Mouse (Mus musculus) heart, postnatal 0 days (tissue): Measurements from ENCODE around the gene Foxi1. TPM values are rescaled to one million over a fixed set of nuclear protein-coding genes. Genes with fewer than 3 reads are reported as not detected.

Experiments used
- ATAC-seq: fragments of 200-750 bp; cut with Nextera tagmentation; 2 replicates; pipeline ENCODE4 v1.8.0; 2017; ENCODE audit warnings: low read depth, moderate number of reproducible peaks, moderate library complexity; ENCODE audit not compliant: insufficient read depth
- DNase-seq: peaks from one replicate; pipeline ENCODE4 v3.0.0-alpha.2; 2016; ENCODE audit warnings: low spot score
- H3K27ac ChIP-seq: fragments of 300-500 bp; sonication (generic); 2 replicates; pipeline ENCODE4 v1.5.1; 2014; ENCODE audit warnings: low read depth, mild to moderate bottlenecking
- H3K27me3 ChIP-seq: fragments of 300-500 bp; sonication (generic); 2 replicates; pipeline ENCODE4 v1.6.1; 2014; ENCODE audit warnings: low read length, mixed read lengths; ENCODE audit not compliant: control insufficient read depth, insufficient read depth
- H3K36me3 ChIP-seq: fragments of 300-500 bp; sonication (generic); replicated peaks from 2 replicates; pipeline ENCODE4 v1.6.1; 2014; ENCODE audit warnings: low read length, mixed read lengths; ENCODE audit not compliant: control insufficient read depth, insufficient read depth
- H3K4me1 ChIP-seq: fragments of 300-500 bp; sonication (generic); 2 replicates; pipeline ENCODE4 v1.6.1; 2014; ENCODE audit warnings: antibody characterized with exemption; ENCODE audit not compliant: control insufficient read depth, insufficient read depth
- H3K4me2 ChIP-seq: fragments of 300-500 bp; sonication (generic); 2 replicates; pipeline ENCODE4 v1.6.1; 2014; ENCODE audit warnings: low read depth, mild to moderate bottlenecking, low read length, moderate library complexity
- H3K4me3 ChIP-seq: fragments of 300-500 bp; sonication (generic); 2 replicates; pipeline ENCODE4 v1.5.1; 2014; ENCODE audit warnings: low read depth, low read length
- H3K9ac ChIP-seq: fragments of 300-500 bp; sonication (generic); replicated peaks from 2 replicates; pipeline ENCODE4 v1.6.1; 2014; ENCODE audit warnings: low read depth, low read length, mixed read lengths
- H3K9me3 ChIP-seq: fragments of 300-500 bp; sonication (generic); replicated peaks from 2 replicates; pipeline ENCODE4 v1.6.1; 2016; ENCODE audit warnings: low read length; ENCODE audit not compliant: control insufficient read depth
- CTCF ChIP-seq: IDR thresholded peaks from 2 replicates; pipeline ENCODE4 v1.5.1; 2016; ENCODE audit warnings: antibody characterized with exemption, control low read depth, low read depth
- EP300 ChIP-seq: IDR thresholded peaks from 2 replicates; pipeline ENCODE4 v1.6.1; 2016; ENCODE audit warnings: antibody characterized with exemption, low read depth
- WGBS: fragments of 180-500 bp; shearing (Covaris S2); extraction: QIAGEN DNeasy Blood & Tissue Kit; methylation state at CpG from one replicate; pipeline ENCODE4 v1.1.7; 2014; 5-methylcytosine and 5-hydroxymethylcytosine counted together
- polyA plus RNA-seq: library from polyadenylated mRNA; unstranded; fragments of >200 nt; fragmentation: Nextera tagmentation; extraction: Ambion mirVana; gene quantifications from 2 replicates; pipeline ENCODE4 v1.2.1, GENCODE M21; 2015
- total RNA-seq: library from RNA; depleted of rRNA; stranded (reverse); fragments of >200 nt; gene quantifications from 2 replicates; pipeline ENCODE4 v1.2.3, GENCODE M21; 2014; ENCODE audit warnings: low replicate concordance

Foxi1 gene
- total and polyA plus RNA-seq, 2 experiments from 2014 or later, result not detected

DNA sequence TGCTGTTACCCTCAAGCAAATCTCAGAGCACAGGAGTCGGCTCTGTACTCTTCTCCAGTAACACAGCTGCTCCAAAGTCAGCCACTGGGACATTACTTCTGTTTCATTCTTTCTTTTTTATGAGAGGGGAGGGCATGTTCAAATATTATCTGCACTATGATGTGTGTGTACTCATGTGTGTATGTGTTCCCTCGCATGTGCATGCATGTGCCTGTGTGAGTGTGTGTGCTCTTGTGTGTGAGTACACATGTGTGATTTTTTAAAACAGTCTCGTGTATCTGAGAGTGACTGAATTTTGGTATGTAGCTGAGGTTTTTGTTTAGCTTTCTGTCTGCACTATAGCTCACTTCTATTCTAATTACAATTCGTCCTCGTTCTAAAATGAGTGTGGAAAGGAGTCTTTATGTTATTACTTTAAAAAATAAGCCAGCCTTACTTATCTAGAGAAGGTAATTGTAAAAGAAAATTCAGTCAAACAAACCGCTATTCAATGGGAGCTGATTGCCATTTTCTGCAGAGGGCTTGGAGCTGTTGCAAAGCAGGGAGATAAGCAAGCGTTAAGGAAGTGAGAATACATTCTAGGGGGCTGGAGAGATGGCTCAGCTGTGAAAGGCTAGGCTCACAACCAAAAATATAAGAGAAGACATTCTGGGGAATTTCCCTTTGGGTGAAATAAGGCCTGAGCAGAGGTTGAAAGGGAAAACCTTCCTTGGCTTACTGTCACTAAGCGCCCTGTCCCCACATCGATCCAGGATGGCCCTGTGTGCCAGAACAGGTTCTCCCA, 13.5 kb downstream of the Foxi1 start:
- H3K27ac ChIP-seq, result peak overlapping the region; percentile 34; the same call in 1 of the 2 replicates

GRCm38 (mm10) chr11:34193658-34194057, 14.2 kb downstream of the Foxi1 start:
- H3K9me3 ChIP-seq, result no peaks in the 10 kb centered on the region
- H3K9ac ChIP-seq, result no peak overlapping the region
- TF ChIP-seq CTCF (no peak), EP300 (no peak)
- peak overlapping the region; percentile 34; the same call in 1 of the 2 replicates for H3K27ac ChIP-seq
- H3K4me2 ChIP-seq, result no peak overlapping the region
- WGBS, result 58% methylated on average over 3 of the region's 3 CpGs
- H3K4me1 ChIP-seq, result no peaks in the 10 kb centered on the region
- H3K4me3 ChIP-seq, result no peak overlapping the region
- no peaks in the 10 kb centered on the region for H3K36me3 ChIP-seq
- ATAC-seq, result no peak
- H3K27me3 ChIP-seq, result no peaks in the 10 kb centered on the region
- DNase-seq, result no peak

More for the DNA sequence above, 13.5 kb downstream of the Foxi1 start:
- Histone ChIP-seq H3K4me1 (no peaks in the 10 kb centered on the region), H3K27me3 (no peaks in the 10 kb centered on the region), H3K4me2 (no peak overlapping the region), H3K36me3 (no peaks in the 10 kb centered on the region), H3K4me3 (no peak overlapping the region), H3K9me3 (no peaks in the 10 kb centered on the region), H3K9ac (no peak overlapping the region)
- ATAC-seq, result no peak; the same call in 1 of the 2 replicates
- DNase-seq, result no peak
- WGBS, result 42% methylated on average over 9 of the region's 9 CpGs
- no peak for TF ChIP-seq EP300
- TF ChIP-seq CTCF, result no peak

DNA sequence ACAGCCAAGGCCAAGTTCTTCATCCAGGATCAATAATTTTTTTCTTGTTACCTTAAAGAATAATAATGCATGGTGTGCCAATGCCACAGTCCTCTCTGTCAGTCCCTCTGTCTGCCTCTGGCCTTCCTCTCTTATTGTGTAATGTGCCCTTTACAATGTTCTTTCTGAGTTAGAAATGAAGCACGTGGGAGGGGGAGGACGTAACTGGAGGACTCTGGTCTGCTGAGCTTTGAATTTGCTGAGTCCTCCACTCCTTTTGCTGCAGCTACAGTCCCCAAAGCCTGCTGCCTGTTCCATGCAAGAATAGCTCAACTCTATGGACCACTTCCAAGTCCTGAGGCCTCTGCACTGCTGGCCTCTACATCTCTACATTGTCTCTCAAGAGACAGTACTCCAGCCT, 23.6 kb downstream of the Foxi1 start:
- no peak for TF ChIP-seq EP300
- TF ChIP-seq CTCF, result no peak
- no peak for DNase-seq

DNA sequence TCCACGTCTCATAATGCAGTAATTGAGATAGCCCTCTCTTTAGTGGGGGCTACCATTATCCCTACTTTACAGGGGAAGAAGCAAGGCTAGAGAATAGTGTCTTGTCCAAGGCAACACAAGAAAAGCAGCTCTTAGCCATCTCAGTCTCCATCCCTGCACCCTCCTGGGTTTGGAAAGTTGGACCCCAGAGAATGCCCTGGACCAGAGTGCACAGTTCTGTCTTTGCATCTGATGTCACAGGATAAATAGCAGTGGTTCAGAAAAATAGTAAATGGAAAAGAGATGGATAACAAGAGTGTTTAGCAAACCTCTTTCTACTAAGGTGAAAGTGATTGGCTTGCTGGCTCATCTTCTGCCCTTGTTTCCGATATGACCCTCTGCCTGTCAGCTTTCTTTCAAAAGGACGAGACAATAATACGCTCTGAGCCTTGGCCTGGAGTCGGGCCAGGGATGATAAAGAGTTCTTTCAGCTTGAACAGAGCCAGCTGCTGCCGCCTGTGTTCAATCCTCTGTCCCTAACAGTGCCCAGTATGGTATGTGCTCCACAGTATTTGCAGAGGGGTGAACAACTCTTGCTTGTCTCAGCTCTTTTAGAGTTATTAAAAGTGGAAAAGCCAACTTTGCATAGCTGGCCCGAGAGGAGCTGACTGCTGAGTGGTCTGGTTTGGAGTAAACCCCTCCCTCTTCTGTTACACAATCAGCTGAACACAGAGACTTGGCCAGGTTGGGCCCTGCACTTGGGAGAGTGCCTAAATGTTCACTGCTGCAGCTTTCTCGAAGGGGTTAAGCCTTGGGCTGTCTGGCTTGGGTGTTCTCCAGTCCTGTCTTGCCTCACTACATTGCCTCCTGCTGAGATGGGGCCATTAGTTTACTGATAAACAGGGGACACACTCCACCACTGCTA, 26.4 kb downstream of the Foxi1 start:
- WGBS, result 18% methylated on average over 8 of the region's 8 CpGs
- H3K27ac ChIP-seq, result peak overlapping the region; percentile 32; the same call in 1 of the 2 replicates
- peak; percentile 55 for ATAC-seq

More for the DNA sequence above, 23.6 kb downstream of the Foxi1 start:
- Histone ChIP-seq H3K4me3 (no peak overlapping the region), H3K27ac (no peak overlapping the region), H3K27me3 (no peaks in the 10 kb centered on the region), H3K9ac (no peak overlapping the region), H3K4me2 (no peak overlapping the region), H3K4me1 (peaks cover 11% of the 10 kb centered on the region; the same call in 1 of the 2 replicates), H3K36me3 (no peaks in the 10 kb centered on the region), H3K9me3 (no peaks in the 10 kb centered on the region)
- no peak for ATAC-seq
- 58% methylated on average over 2 of the region's 2 CpGs for WGBS

DNA sequence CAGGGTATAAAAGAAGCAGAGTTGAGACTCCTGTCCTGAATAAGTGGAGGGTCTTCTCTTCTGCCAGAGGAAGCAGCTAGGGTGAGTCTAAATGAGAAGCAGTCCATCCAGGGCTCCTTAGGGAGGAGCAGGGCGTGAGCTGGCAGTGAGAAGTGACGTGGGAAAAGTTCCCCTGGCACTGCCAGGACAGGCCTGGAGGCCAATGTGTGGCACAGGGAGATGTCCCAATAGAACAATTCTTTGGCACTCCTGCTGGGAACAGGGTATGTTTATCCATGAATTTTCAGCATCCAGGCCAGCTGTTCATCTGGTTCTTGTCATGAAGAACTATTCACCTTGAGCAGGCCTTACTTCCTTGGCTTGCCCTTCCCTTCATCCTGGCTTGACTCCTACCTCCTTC, 29.1 kb downstream of the Foxi1 start:
- no peaks in the 10 kb centered on the region for H3K36me3 ChIP-seq
- no peak overlapping the region for H3K27ac ChIP-seq
- no peaks in the 10 kb centered on the region for H3K9me3 ChIP-seq
- H3K4me3 ChIP-seq, result no peak overlapping the region
- WGBS, result 67% methylated on average over 2 of the region's 2 CpGs
- ATAC-seq (no peak), DNase-seq (no peak)
- peaks cover 11% of the 10 kb centered on the region; the same call in 1 of the 2 replicates for H3K4me1 ChIP-seq
- no peak overlapping the region for H3K9ac ChIP-seq
- TF ChIP-seq CTCF, result no peak
- TF ChIP-seq EP300, result no peak
- H3K27me3 ChIP-seq, result no peaks in the 10 kb centered on the region
- no peak overlapping the region for H3K4me2 ChIP-seq

More for the DNA sequence above, 26.4 kb downstream of the Foxi1 start:
- Histone ChIP-seq H3K27me3 (no peaks in the 10 kb centered on the region), H3K9ac (no peak overlapping the region), H3K36me3 (no peaks in the 10 kb centered on the region), H3K4me2 (peak overlapping the region; percentile 4; the same call in 1 of the 2 replicates), H3K9me3 (no peaks in the 10 kb centered on the region), H3K4me1 (peaks cover 11% of the 10 kb centered on the region; the same call in 1 of the 2 replicates), H3K4me3 (no peak overlapping the region)
- TF ChIP-seq EP300 (no peak), CTCF (no peak)
- peak; percentile 46 for DNase-seq
